Mouse (Mus musculus) kidney, adult 18-20 months (tissue): Measurements from ENCODE around the gene Kcnh3.
"Not testable (repeated sequence)": the region's sequence is repeated elsewhere in the genome, so short reads cannot be mapped to it uniquely, and the experiment has no call there.

Experiments
- DNase-seq: peaks from one replicate; pipeline ENCODE4 v3.0.0; 2021

The Kcnh3 gene

DNA sequence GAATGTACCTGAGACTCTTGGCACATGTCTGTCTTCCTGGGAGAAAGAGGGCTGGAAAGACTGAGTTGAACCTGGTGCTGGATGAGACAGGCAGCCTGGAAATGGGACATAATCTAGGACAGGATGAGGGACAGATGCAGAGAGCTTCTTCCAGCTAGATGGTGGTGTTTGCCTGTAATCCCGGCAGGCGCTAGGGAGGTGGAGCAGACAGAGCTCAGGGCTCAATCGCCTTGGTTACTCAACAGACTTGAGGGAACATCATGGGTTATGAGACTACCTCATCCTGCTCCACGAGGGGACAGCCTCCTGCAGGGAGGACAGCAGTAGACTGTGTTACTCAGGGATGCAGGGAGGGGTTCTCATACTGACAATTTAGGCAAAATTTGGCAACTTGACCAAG is 16.6 kb downstream of the Kcnh3 start:
- DNase-seq = no peak

DNA sequence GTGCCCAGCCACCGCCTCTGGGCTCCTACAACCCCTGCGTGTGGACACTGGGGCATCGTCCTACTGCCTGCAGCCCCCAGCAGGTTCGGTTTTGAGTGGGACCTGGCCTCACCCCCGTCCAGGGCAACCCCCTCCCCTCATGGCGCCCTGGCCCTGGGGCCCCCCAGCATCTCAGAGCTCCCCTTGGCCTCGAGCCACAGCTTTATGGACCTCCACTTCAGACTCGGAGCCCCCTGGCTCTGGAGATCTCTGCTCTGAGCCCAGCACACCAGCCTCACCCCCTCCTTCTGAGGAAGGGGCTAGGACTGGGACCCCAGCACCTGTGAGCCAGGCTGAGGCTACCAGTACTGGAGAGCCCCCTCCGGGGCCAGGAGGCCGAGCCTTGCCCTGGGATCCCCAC is 17.4 kb downstream of the Kcnh3 start:
- DNase-seq = no peak

DNA sequence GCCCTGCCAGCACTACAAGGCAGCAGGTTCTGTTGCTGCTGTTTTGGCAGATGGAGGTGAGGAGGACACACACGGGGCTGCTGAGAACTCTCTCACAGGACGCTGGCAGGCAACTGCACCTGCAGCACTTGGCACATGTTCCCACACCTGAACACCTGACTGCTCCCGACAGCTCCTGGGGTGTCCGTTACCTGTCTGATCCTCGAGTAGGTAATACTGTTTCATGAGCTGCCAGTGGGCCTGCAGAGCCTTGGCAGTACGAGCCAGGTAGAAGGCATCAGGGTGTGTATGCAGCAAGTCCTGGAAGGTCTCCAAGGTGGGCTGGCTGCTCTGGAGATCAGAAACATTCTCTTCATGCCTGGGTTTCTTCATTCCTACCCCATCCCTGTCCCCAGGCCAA is 22.1 kb downstream of the Kcnh3 start:
- not testable (repeated sequence) for DNase-seq

DNA sequence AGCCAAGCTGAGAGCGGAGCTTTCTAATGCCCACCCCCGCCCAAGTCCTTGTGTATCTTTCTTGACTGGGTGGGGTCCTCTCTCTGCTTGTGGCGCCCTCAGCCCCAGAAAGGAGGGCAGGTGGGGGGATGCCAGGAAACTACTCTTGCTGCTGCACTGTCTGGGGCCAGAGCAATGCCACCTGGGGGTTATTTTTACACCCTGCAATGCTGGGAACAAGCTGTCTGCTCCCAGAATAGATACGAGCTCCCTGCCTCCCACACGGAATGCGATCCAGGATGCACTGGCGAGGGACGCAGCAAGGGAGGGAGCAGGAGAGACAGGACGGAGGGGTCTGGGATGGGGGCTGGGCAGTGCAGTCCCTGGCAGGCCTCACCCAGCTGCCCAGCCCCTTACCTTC is 24.3 kb downstream of the Kcnh3 start:
- DNase-seq = no peak

DNA sequence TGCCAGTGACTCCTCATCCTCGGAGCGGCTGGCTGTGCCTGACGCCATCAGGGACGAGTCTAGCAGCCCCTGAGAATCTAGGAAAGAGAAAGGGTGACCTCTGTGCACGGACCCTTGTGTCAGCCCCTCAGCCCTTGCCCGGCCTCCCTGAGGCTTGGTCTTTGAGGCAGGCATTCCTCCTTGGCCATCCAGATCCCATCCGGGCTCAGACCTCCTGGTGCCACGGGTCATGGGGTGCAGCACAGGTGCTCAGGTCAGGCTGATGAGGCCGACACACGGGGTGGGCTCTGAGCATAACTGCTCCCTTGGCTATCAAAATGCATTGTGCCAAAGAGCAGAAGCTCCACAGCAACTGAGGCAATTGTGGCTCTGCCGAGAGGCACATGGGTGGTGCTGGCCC is 25.3 kb downstream of the Kcnh3 start:
- DNase-seq = no peak

DNA sequence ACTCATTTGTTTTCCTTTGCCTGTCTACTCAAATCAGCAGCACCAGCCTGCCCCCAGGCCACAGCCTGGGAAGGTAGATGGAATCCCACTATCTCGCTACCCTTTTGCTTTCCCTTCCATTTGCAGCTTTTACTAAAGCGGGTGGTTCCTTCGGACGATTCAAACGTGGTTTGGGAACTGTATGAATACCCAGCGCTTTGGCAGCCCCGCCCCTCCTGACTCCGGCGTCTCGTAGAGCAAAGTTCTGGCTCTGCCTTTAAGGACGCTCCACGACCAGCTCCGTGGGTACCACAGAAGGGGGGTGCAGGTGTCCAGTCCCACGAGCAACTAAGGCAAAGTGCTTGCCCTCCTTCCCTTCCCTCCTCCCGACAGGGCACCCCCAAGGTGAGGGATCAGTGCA is 26.4 kb downstream of the Kcnh3 start:
- peak; percentile 43 for DNase-seq

DNA sequence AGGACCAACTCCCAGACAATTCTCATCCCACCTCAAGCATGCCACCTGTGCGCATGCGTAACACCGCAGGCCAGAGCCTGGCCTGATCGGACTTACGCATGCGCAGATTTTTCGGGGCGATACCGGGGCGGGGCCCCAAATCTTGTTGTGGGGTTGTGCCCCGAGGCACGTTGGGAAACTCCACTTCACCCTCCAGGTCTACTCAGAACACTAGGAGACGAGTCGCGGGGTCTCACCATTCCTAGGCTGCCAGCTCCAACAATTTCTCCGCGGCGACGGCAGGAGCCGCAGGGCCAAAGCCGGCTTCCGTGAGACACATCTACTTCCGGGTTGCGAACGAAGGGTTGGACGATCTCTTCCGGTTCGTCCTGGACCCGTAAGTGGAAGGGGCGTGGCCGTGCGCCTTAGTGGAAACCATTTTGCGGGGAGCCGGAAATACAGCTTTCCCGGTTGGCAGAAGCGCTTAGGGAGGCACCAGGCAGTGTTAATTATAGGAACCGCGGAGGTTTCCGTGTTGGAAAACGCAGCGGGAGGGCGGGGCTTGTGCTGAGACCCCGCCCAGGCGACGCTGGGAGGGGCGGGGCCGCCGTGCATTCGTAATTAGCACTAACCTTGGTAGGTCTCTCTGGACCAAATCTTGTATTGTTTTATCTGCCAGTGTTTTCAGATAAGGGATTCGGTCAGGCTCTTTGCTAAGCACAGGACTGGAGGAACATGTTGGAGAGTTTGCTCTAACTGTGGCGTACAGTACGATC is 27.1 kb downstream of the Kcnh3 start, which contains the start of gene Mcrs1:
Gene Mcrs1 (minus strand): TSS at position 336 of the 755 bp plus-strand sequence.
- peak; percentile 98 for DNase-seq

DNA sequence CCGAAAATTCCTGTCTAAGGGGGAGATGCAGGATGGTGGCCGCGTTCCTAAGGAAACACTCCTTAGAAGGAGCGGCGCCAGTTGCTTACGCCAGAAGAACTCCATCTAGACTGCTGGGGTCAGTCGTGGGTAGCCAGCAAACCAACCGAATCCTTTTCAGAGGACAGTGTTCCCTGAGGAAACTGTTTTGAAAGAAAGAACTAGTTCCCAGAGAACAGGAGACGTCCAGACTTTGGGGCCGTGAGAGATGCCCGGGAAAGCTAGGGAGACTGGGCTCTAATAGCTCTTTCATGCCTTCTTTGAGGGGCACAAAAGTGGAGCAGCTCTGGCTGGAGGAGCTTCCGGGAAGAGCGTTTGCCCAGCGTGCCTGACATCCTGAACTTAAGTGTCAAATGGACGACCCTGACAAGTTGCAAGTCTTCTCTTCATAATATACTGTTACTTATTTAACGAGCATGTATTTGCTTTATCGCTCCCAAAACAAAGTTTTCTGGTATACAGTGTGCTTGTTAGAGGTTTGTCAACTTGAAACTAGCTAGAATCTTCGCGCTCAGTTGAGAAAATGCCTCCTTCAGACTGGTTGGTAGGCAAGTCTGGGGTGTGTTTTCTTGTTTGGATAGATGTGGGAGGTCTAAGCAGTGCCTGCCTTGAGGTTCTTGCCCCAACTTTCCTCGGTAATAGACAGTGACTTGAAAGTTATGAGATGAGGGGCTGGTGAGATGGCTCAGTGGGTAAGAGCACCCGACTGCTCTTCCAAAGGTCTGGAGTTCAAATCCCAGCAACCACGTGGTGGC is 27.9 kb downstream of the Kcnh3 start:
- no peak for DNase-seq

DNA sequence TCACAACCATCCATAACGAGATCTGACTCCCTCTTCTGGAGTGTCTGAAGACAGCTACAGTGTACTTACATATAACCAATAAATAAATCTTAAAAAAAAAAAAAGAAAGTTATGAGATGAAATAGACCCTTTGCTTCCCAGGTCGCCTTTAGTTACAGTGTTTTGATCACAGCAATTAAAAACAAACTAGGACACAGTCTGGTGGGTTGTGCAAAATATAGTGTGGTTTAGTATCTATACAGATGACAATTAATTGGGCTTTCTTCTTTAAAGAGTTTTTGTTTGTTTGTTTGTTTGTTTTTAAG is 28.5 kb downstream of the Kcnh3 start:
- not testable (repeated sequence) for DNase-seq

DNA sequence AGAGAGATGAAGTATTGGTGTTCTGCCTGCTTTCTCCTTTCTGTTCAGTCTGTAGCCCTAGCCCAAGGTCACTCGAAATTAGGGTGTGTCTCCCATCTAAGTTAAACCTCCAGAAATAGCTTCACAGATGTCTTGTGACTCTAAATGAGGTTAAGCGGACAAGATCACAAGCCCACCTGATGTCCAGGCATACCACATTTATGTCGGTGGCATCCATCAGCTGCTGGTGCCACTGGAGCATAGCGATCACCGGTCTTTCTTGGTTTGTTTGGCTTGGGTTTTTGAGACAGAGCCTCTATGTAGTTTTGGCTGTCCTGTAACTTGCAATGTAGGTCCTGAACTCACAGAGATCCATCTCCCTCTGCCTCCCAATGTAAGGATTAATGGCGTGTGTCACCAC is 29.1 kb downstream of the Kcnh3 start:
- no peak for DNase-seq

DNA sequence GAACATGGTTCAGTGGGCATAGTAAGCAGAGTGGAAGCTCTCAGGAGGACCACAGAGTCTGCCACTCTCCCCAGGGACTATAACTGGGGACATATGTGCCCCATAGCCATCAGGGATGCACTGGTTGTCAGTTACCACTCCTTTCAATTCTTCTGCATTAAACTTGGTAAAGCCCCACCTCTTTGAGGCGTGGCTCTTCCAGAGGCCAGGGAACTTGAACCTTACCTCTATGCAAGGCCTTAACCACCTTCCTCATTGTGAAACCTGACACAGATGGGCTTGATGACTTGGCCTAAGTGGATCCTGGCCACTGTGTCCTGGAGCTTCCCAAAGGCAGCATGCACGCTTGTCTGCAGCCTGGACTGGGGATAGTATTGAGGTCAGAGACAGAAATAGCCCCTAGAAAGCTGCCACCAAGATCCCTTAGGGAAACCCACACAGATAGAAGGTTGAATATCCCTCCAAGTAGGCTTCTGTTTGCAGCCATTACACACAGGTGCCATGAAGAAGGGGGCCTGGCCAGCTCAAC is 29.9 kb downstream of the Kcnh3 start:
- no peak for DNase-seq

DNA sequence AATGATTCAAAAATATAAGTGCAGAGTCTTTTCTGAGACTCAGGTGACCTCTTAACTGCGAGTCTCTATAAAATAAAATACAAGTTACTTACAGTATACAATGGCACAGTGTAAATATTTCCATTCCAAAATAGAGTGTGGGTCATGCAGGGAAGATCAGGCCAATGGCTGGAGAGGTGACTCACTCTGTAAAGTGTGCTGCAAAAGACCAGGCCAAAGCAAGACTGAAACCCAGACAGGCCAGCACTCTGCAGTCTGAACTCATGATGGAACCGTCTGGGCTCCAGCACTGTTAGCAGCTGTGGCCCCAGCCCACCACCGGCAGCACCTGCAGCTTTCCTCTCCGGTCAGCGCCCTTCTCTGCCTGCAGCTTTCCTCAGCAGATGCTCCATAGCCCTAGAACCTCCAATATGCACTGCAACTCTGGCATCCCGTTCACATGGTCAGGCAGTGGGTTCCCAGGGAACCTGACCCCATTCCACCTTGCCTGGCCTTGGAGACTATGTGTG is 30.6 kb downstream of the Kcnh3 start:
- DNase-seq = no peak

DNA sequence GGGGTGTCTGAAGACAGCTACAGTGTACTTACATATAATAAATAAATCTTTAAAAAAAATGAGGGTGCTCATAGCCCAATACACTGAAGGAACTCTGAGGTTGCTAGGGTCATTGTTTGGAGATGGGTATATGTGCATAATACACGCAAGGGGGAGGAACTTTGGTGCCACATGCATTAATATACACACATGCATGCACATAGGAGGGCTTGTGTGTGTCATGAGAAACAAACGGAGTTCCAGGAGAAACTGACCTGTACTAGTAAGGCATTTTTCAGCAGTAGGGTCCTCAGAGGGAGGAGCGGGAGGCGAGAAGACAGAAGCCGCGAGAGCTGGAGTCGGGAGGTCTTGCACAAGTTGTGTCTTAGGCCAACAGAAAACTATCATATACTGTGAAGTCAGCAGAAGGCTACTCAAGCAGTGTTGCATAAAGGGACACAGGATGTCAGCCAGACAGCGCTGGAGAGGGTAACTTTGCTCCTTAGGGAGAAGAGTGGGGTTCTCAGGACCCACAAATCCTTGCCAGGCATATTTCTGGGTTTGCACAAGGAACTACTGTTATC is 34.6 kb downstream of the Kcnh3 start:
- no peak for DNase-seq

DNA sequence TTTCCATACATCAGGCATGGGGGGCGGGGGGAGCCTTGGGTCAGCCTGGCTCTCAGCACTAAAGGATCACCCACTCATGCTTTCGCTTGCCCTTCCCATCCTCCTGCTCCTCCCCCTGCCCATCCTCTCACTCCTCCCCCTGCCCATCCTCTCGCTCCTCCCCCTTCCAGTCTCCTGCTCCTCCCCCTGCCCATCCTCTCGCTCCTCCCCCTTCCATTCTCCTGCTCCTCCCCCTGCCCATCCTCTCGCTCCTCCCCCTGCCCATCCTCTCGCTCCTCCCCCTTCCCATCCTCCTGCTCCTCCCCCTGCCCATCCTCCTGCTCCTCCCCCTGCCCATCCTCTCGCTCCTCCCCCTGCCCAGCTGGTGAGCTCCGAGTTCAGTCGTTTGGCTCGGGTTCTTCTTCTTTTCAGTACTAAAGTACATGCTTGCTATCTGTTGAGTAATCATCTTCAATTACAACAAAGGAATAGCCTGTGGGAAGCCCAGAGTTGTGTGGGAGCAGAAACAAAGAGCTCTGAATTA is 35.1 kb downstream of the Kcnh3 start:
- DNase-seq = peak; percentile 65

DNA sequence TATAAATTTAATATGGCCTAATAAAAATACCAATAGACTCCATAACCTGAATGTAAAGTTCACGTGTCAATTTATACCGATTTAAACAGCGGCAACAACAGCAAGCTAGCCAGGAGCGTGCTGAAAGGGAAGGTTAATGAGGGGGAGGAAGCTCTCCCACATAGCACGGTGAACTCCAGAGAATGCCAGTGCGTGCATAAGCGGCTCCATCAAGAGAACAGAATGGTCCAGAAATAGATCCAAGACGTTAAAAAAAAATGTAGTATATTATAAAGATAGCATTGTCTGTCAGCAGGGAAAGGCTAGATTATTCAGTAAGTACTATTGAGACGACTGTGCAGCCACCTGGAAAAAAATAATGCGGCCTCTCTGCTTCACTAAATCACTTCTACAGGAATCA is 38.0 kb downstream of the Kcnh3 start:
- DNase-seq = no peak

DNA sequence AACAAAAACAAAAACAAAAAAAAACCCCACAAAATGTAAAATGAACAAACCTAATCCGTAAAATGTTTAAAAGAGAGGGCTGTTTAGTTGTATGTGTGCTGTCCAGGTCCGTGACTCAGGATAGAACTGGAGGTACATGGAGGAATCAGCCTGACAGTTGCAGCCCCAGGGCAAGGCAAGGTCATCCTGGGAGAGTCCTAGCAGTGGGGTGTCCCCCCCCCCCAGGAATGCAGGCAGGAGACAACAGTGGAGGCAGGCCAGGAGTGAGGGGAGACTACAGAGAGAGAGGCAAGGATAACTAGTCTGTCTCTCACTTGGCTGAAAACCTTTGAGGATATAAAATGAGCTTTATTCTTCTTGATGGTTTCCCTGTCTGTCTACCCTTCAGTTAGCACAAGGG is 39.7 kb downstream of the Kcnh3 start:
- DNase-seq = no peak

DNA sequence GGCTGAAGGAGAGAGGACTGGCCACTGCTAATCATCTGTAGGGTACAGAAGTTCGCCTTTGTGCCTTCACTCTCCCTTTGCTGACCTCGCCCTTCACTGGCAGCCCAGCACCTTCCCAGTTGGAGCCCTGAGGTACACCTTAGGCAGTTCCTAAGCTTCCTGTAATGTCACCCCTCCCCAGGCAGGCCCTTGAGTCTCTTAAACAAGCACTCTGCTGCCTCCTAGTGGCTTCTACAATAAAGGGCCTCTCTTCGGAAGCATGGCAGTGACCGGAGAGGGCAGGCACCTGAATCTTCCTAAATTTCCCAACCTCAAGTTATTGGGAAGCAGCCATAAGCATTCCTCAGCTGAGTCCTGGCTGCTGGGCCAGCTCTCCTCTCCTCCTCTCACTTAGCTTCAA is 41.0 kb downstream of the Kcnh3 start:
- DNase-seq = peak; percentile 62

DNA sequence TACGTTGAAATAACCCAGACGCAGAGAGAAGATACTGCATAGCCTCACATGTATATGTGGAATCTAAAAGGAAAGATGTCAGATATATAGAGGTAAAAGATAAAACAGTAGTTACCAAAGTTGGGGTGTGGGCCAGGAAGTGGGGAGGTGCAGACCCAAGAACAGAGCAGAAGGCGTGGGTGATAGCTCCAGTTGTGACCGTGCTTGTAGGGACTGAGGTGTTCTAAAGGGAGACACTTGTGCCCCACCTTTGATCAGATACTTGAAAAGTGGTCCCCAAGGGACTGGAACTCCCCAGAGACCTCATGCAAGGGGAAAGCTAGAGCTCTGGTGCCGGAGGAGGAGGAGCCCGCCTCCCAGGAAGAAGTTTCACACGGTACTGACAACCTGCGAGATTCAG is 51.4 kb downstream of the Kcnh3 start:
- DNase-seq = no peak

DNA sequence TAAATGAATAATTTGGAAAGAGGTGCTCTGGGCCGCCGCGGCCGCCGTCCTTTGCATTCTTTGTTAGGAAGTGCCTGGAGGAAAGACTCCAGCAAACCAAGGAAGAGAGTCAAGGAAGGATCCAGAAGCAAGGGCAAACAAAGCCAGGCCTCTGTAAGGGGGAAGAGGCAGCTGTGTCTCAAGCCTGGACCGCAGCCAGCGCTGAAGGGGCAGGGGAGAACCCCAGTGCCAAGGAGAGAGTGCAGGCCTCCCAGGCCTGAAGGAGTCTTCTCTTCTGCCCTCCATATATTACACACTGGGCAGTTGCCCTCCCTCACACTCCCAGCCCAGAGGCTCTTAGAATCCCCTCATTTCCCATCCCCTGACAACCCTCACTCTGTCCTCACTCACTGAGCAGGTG is 53.6 kb downstream of the Kcnh3 start:
- no peak for DNase-seq

DNA sequence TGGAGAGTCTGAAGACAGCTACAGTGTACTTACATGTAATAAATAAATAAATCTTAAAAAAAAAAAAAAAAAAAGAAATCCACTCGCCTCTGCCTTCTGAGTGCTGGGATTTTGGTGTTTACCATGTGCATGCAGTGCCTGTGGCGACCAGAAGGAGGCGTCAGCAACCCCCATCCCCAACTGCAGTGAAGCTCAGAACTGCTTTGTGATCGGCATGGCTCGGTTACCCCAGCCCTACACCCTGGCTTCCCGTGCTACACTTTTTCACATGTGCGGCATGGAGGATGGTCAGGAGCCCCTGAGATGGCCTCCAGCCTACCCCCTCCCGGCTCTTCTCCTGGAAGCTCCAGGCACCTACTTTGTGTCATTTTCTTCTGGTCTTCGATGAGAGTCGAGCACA is 58.8 kb downstream of the Kcnh3 start:
- DNase-seq = no peak

DNA sequence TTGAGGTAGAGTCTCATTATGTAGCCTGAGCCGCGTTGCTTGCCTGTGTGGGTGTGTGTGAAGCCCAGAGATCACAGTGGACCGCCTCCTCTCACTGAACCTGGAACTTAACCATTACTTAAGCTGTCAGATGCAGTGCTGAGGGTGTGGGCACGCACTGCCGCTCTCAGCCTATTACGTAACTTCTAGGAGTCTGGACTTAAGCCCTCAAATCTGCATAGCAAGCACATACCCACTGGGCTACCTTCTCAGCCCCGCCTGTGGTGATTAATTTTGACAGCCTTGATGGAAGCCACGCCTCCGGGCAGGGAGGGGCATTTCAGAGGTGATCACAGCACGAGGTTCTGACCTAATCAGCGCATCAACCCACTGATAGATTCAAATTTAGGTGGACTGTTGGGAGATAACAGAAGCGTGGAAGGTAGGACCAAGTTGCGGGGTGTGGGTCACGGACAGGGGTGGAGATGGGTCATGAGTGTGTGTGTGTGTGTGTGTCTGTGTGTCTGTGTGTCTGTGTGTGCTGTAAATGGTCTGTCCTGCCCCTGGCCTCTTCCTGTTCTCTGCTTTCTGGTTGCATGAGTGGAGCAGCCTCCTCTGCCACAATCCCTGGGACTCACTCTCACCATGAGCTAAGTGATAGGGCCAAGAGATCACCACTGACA is 60.0 kb downstream of the Kcnh3 start:
- DNase-seq = peak; percentile 61

DNA sequence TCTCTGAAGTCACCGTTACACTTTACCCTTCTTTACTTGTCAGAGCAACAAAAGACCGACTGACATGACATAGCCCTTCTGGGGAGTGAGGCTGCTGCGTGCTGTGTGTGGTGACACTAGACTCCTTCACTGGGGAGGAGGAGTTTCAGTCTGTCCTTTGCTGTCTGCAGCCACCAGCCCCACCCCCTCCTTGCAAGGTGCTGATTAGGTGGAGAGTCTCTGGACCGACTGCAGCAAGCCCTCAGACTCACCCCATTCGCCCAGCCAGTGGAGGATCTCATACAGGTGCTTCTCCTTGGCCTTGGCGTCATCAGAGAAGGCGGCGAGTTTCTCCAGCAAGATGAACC is 60.5 kb downstream of the Kcnh3 start:
- no peak for DNase-seq

DNA sequence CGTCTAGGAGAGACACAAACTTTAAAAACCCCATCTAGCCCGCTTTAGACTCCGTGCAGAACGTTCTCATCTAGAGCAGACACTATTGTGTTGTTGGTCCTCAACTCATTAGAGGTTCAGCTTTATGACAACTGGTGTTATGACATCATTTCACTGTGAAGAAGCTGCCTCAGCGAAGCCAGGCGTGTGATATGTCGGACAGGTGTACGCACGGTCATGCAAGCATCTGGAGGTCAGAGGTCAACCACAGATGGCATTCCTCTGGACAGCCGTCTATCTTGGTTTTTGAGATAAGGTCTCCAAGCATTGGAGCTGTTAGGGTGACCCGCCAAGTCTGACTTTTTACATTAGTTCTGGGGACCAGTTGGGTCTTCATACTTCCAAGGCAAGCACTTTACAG is 65.9 kb downstream of the Kcnh3 start:
- no peak for DNase-seq
